Mouse (Mus musculus) embryo, embryonic 11.5 days (tissue): ENCODE data around the gene Trrap.

ENCODE experiments used
- DNase-seq: peaks from one replicate; pipeline ENCODE4 v3.0.0-alpha.2; 2012; ENCODE audit warnings: low read depth, low spot score

The Trrap gene

DNA sequence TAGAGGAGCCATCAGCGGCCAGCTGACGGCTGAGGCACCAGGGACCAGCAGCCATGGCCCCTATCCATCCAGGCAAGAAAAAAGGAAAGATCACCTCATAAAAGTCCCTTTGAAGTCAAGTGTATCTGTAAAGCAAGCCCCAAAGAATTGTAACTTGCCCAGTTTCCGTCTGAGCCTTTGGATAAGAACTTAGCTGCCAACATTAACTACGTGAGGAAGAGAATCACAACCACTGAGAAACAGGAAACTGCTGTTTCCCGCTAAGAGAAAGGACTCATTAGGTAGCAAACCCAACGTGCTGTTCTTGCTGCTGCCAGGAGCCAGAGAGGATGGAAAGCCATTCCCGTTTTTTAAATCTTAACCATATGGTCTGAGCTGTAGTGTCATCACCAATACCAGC is 103.2 kb downstream of the Trrap start:
- DNase-seq = no peak

DNA sequence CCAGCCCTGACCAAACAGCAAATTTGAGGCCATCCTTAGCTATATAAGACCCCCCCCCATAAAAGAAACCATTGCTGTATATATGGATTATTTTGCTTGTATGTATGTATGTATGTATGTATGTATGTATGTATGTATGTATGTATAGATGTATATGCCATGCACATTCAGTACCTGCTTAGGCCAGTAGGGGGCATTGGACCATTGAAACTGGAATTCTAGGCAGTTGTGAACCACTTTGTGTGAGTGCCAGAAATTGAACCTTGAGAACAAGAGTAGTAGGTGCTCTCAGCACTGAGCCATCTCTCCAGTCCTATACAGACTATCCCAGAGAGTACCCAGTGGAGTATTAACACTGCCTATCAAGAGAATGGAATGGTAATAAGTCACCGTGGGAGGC is 104.2 kb downstream of the Trrap start:
- DNase-seq = no peak

DNA sequence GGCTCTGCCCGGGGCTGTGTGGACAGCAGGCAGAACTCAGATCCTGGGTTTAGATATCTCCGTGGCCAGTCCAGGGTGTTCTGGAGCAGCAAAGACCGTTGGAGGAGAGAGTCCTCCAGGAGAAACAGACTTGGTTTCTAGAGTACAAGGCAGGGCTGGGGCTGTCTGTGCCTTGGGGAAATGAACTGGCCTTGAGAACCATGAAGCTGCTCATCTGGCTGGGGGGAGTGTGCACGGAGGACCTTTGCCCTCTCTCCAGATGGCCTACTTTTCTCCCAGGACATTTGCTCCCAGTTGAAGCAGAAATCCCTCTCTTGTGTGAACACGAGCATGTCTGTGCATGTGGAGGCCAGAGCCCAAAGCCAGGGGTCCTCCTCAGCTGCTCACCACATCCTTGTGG is 104.8 kb downstream of the Trrap start:
- DNase-seq = no peak

DNA sequence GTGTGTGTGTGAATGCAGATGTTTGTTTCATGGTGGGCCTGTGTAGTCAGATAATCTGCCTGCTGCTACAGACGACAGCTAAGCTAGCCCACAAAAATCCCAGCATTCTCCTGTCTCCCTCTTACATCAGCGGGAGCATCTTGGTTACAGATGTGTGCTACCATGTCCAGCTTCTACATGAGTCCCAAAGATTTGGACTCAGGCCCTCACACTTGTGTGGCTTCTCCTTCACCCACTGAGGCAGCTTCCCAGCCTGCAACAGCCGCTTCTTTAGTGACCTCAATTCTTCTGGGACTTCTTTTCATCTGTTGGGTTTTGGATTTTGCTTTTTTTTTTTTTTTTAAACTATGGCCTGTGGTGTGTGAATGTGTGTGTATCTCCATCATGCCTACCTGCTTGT is 105.3 kb downstream of the Trrap start:
- no peak for DNase-seq

DNA sequence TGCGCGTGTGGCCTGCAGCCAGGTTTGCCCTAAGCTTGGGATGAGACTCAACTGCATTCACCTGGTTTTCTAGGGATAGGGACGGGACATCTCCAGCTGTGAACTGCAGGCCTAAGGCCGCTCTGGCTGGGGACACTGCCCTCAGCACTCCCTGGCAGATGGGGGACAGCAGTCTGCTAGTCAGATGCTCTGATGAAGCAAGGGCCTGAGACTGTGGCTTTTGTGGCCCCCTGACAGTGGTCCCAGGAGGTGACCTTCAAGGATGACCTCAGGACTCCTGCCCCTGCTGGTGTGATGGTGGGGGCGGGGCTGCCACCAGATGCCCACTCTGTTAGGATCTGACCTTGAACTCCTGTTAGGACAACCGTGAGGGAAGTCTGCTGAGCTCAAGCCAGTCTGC is 107.7 kb downstream of the Trrap start:
- no peak for DNase-seq

DNA sequence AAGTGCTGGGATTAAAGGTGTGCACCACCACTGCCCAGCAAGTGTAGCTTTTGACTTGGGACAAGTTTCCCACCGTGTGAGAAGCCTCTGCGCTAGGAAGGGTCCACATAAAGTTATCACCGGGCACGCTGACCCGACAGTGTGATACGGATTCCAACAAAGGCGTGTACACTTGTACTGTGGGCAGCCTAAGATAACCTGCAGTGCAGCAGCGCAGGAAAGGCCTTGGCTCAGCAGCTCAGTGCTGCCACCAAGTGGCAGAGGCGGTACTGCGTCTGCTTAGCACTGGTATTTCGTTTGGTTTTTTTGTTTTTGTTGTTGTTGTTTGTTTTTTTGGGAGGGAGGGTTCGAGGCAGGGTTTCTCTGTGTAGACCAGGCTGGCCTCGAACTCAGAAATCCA is 108.4 kb downstream of the Trrap start:
- DNase-seq = peak; percentile 42

DNA sequence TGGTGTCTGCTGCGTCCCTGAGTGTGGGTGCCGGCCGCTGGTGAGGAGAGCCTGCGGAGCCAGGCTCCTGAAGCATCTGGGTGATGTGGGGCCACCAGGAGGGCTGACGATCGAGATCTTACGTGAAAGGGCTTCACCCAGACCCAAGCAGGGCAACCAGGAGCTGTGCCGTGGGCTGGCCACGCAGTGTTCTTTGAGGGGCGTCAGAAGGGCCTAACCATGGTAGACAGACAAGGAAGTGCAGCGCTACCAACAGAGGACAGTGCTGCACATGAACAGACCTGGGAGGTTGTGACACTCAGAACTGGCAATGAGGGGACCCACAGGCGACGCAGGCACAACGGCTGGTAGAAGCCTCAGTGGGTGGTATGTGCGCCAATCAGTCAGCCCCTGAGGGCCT is 109.5 kb downstream of the Trrap start:
- DNase-seq = no peak

DNA sequence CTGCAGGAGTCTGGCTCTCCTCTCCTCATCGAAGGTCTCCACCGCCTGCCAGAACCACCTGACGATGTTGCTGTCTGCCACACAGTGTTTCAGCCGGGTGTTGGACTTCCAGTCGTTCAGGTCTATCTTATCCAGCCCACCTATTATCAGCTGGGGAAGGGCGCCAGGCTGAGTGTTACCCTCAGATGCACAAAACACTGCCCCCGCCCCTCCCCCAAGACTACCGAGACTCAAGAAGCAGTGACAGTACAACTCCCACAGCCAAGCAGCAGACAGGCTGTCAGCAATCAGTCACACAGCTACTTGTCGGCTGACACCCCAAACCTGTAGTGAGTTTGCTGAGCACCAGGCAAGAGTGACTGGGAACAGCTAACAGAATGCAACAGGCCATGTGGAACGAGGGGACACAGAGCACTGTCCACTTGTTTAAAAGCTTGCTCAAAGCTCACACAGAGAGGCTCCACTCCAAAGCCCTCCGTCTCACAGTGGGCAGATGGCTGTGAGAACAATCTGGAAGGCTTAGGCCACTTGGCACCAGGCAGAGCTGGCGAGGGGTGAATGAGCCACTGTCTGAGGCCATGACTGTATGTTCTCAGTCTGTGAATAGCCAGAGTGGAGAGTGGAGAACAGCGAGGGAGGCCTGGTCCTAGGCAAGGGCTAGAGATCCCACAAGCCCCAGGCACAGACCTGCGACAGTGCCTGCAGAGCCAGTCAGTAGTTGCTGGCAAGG is 114.3 kb downstream of the Trrap start:
- no peak for DNase-seq

DNA sequence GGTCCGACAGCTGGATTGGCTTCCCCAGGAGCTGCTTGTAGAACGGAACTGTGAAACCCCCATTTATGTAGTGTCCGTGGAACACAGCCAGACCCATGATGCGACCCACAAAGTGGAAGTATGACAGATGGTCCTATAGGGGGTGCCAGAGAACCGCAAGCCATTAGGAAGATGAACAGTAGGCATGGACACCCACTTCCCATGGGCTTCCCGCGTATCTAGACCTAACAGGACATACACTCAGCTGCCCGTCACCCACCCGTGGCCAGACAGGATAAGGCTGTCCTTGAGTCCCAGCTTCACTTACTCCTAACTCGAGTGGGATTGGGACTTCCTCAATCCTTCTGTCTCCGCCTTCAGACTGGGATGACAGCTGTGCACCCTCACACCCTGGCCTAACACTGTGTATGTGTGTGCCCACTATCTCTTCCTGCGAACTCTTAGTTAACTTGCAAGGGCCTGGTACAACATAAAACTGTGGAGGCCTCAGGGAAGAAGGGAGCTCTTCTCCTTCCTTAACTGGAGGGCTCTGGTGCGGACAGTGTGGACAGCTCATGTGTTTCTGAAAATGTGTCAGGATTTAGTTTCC is 117.2 kb downstream of the Trrap start:
- no peak for DNase-seq

DNA sequence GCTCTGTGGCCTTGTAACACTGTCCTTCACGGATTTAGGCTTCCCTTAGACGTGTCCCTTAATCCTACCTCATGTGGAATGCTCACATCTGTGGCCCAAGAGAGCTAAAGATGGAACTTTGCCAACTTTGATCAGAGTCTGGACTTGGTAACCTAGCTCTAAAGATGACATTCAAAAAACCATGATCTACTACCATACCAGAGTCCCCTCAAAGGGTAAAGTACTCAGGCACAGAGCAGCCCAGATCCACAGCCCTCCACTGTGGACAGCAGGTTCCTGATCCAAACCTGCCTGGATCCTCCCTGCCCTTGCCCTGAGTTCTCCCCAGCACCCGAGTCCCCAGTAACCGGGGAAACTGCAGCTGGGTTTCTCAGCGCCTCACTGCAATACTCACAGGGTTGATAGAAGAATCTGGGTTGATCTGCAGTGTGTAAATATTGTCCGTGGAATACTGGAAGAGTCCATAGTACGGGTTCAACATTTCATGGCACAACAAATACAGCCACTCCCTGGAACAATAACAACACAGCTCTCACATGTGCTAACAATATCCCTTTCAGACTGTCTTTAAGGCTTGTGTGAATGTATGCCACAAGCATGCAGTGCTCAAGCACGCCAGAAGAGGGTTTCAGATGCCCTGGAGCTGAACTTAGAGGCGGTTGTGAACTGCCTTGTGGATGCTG is 118.6 kb downstream of the Trrap start:
- DNase-seq = no peak

DNA sequence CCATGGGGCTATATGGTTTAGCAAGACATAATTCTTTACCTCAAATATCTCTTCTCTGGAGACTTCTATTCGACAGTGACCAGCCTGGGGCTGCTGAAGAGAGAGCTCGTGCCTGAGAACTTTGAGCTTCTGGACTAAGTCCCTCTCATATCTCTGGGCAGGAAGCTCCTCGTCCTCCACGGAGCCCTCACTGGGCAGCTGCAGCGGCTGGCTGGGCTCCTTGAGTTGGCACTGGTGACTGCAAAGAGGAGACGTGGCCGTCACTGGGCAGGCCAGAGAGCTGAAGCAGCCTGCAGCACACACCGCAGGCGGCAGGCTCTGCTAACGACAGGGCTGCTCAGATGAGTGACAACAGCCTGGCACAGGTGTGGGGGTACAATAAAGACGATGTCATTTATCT is 123.7 kb downstream of the Trrap start:
- no peak for DNase-seq

DNA sequence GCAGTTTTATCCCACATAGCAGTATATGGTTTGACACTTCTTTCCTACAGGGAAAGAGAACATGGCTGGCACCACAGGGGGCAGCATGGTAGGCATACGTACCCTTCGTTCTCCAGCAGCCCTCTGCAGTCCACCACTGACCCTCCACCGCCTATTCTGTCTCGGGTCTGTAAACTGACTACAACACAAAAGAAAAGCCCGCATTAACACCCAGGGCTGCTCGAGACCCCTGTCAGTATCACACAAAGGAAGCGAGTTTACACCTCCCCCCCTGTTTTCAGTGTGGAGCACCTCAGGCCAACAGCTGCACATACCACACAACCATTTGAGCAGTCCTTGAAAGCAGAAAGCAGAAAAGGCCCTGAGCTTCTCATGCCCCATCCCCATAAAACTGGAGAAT is 130.3 kb downstream of the Trrap start:
- DNase-seq = no peak

DNA sequence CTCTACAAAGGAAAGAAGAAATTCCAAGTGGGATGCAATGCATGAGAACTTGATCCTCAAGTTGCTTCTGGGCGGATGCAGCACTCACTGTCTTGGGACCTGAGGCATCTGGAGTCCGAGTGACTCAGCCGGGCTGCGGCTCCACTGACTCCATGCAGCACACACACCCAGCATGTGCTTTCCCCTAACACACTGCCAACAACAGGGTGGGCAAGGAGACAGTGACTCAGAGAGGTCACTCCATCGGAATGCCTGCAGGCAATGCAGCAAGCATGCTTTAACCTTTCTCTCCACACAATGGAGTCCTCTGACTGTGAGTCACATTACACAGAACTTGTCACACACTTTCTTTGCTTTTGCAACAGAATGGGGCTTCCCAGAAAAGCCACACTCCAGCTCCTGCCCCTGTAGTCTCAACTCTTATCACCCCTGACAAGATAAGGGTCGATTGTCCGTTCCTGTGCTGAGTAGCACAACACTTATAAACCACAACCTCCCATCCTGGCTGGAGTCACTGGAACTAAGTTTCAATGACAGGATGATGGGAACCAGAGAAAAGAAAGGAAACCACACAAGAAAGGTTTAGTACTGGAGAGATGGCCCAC is 131.0 kb downstream of the Trrap start:
- no peak for DNase-seq

DNA sequence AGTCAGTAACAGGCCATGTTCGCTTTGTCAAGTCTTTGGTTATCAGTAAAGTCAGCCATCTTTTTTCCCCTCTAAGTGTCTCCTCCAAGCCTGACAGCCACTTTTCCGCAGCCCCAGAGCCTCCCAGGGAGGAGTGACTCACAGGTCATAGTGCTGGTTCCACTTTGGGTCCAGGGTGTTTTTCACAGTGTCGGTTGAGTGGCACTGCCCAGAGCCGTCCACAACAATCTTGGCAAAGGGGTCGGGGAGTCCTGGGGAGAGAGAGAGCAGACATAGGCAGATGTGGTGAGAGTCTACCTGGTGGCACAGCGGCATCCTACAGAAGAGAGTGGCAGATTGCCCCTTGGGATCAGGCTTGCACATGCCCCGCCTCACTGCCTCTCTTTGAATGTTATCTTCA is 133.5 kb downstream of the Trrap start:
- DNase-seq = no peak

DNA sequence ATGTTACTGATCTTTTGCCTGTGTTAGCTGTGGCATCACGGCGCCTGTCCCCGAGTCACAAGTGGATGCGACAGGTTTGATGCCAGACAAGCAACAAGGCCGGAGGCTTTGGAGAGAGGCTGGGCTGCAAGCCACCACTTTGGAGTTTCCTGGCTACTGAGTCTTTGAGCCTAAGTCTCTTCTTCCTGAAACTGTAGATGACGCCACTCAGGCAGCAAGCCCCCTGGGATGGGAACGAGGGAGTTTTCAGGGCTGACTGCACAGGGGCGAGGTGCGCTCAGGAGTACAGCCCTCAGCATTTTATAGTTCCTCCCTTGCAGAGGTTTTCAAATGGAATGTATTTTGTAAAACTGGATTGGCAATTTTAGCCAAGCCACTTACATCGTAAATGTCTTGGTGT is 134.3 kb downstream of the Trrap start:
- DNase-seq = no peak

DNA sequence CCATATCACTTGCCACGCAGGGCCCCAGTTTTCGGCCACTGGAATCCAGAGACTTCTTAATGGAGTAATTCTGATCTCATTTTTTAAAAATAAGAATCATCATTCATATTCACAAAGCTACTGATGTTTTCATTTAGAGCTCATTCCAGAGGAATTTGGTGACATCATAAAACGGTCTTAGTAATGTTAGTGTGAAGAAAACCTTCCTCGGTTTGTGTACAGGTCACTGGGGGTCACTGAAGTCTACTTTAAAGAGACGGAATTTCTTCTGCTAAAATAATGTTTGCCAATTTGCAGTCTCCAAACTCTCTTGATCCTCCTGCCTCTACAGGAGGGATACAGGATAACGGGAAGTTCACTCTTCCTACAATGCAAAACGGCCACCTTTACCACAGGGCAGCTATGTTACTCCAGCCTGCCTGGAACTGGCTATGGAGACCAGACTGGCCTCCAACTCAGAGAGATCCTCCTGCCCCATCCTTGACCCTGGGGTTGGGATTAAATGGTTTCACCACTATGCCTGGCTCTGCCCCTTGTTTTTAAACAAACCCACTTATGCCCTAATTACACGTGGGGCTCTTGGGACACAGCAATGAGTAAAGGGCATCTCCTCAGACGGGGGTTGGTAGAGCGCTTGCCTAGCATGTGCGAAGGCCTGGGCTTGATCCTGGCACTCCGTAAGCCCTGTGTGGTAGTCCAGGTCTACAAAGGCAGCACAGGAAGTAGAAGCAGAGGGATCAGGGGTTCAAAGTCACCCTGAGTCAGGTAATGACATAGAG is 137.0 kb downstream of the Trrap start:
- no peak for DNase-seq

DNA sequence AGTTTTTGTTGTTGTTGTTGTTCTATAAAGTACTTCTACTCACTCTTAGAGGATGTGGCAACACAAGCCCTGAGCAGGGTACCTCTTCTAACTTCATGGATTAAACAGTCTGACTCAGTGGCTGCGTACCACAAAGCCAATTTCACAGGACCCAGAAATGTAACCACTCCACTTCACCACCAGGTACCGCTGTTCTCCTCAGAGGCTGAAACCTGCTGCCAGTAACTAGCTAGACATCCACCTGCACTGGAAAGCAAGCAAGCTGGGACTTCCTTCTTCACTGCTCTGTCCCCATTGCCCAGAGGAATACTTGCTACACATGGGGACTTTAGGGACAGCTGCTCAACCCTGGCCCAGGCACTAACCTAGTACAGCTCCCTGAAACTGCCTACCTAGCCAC is 140.1 kb downstream of the Trrap start:
- DNase-seq = no peak
